Mouse (Mus musculus): ENCODE data around the gene Tmem19.

Tmem19 gene

DNA sequence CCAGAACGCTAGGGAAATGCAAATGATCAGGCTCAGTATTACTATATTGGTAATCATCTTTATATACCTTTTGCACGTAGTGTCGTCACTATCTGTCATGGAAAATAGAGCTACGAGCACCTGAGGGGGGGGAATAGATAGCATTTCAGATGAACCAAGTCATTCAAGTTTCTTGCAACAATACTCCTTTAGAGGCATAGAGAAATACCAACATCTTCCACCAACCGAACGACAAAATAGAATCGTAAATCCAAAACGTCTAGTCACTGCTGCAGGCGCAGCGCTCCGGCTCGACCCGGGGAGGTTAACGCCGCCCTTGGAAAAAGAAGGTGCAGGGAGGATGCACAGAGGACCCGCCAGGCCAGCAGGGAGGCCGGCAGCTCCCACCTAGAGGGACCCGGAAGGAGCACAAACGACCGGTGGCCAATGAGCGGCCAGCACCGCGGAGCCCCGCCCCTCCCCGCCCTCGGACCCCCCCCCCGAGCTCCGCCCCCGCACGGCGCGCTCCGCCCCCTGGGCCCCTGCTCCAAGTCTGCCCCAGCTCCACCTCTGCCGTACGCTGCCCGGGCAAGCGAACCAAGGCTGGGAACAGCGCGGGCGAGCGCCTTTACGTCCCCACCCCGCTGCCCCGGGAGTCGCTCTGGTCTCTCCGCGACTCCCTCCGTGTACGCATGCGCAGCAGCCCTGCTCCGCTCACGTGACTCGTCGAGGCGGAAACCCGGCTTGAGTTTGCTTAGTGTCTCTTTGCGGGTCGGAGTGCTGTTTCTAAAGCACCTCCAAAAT lies at the start of gene Tmem19:
Tmem19 (minus strand) TSS at position 662 of the 783 bp plus-strand sequence.
- DNase-seq, result peak; percentile 95

DNA sequence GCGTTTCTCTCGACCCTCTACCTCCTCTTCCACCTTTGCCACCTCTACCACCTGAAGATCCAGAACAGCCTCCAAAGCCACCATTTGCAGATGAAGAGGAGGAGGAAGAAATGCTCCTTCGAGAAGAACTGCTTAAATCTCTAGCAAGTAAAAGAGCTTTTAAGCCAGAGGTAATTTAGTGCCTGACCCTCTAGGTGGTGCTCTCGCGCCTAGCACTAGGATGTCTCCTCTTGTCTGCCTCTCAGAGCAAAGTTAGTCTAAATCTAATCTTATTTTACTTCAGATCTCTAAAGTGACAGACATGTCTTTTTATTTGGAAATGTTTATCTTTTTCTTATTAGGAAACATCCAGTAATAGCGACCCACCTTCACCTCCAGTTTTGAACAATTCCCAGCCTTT lies 44.1 kb upstream of the Tmem19 start:
- DNase-seq, result peak; percentile 31

GRCm38 (mm10) chr10:115391896-115392295 lies 29.6 kb upstream of the Tmem19 start:
- no peak for DNase-seq

GRCm38 (mm10) chr10:115391076-115391475 lies 28.8 kb upstream of the Tmem19 start:
- no peak for DNase-seq

- DNase-seq, result no peak
Measured at GRCm38 (mm10) chr10:115387891-115388290, 25.6 kb upstream of the Tmem19 start.

DNA sequence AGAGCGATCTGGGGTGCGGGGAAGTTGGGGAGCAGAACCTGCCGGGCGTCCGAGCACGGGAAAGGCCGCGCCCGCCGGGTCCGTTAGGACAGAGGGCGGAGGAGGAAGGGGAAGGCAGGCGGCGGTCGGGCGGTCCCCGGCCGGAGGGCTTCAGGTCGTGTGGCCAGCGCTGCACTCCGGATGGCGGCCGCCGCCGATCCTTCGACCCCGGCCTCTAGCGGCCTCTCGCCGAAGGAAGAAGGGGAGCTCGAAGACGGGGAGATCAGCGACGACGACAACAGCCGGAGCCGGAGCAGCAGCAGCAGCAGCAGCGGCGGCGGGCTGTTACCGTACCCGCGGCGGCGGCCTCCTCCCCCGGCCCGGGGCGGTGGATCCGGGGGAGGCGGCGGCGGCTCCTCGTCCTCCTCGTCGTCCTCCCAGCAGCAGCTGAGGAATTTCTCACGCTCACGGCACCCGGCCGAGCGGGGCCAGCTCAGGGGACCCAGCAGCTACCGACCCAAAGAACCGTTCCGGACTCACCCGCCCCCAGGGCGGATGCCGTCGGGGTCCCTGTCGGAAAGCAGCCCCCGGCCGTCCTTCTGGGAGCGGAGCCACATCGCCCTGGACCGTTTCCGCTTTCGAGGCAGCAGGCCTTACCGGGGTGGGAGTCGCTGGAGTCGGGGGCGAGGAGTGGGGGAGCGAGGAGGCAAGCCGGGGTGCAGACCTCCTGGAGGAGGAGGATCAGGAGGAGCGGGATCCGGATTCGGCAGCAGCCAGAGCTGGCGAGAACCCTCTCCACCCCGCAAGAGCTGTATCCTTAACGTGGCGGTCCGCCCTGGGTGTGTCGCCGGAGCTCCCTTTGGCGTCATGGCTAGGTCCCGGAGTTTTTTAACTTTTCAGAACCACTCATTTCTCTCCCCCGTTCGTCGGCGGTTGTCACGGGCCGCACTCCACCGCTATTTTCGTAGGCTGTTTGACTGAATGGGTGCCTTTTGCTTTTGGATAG lies 23.0 kb upstream of the Tmem19 start:
- peak; percentile 71 for DNase-seq

DNA sequence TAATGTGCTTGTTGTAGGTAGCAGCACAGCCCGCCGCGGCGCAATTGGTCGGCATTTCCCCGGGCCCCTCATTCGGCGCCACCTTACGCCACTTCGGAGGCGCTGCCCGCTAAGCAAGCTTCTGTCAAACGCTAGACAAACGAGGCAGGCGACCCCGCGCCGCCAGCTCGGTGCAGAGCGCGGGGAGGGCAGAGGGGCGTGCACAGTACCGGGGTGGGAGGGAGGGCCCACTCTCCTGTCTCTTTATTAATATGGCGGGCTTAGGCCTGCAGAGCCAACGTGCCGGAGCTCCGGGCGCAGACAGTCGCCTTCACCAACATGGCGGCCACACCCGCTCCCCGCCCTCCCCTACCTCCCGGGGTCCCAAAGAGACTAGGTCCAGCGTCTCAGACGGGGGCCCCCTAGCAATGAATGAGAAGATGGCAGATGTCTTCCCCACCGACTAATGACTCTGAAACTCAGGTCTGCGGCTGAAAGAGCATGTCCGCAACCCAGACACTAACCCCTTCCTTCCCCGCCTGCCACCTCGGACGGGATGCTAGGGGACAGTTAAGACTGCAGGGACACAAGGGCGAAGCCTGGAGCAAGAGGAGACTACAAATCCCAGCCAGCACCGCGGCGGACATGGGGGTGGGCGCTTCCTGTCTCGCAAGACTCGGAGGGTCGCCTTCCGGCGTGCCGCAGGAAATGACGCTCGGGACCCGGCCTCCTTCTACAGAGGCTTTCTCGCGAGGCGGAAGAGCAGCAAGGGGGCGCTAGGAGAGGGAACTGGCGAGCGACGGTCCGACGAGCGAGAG lies 22.1 kb upstream of the Tmem19 start, which contains the start of the genes Thap2 and Zfc3h1:
Thap2 (minus strand) TSS at position 223 of the 797 bp plus-strand sequence.
Zfc3h1 (plus strand) TSS at position 739 of the 797 bp plus-strand sequence.
- peak; percentile 97 for DNase-seq

GRCm38 (mm10) chr10:115383644-115384220 lies 21.4 kb upstream of the Tmem19 start:
- no peak for DNase-seq

DNA sequence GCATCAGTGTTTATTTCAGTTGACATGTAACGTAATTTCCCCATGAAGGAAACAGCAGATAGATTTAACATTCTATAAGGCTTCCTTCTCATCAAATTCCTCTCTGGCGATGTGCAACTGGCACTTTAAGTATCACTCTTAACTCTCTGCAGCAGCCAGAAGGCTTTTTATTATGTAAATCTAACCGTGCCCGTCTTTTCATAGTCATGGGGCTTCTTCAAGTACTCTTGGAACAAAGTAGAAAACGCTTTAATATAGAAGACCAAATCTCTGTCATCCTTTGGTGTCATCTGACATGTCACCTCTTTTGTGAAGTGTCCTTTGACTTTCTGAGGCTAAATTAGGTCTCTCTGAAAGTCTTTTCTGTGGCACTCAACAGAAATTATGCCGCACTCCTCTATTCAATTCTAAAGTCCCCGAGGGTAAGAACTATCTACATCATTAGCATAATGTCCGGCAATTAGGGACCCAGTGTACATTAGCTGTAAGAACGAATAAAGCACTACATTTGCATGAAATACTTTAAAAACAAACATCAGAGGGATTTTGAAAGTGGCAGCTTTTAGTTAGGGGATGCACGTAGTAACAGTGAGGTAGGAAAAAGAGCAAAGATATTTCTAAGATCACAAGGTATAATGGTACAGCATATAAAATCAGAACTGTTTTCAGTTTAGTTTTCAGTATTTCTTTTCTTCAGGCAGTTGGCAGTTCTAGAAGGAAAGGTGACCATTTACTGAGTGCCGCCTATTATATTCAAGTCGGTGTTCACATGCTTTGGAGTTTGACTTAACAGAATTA lies 20.7 kb upstream of the Tmem19 start:
- no peak for DNase-seq

DNA sequence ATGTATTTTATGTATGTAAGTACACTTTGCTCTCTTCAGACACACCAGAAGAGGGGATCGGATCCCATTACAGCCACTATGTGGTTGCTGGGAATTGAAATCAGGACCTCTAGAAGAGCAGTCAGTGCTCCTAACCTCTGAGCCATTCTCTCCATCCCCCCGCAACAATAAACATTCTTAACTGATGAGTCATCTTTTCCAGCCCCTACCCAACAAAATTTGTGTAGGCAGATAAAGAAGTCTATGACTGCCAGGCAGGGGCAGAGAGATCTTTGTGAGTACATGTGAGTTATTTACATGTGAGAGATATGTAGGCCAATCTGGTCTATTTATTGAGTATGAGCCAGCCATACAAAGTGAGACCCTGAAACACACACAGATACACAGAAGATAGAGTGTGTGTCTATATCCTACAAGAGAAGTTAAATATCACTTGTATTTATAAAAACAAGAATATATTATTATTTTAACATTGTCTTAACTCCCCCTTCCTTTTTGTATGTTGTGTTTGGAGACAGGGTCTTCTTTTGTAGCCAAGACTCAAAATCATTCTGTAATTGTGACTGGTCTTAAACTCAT lies 19.3 kb upstream of the Tmem19 start:
- no peak for DNase-seq

DNA sequence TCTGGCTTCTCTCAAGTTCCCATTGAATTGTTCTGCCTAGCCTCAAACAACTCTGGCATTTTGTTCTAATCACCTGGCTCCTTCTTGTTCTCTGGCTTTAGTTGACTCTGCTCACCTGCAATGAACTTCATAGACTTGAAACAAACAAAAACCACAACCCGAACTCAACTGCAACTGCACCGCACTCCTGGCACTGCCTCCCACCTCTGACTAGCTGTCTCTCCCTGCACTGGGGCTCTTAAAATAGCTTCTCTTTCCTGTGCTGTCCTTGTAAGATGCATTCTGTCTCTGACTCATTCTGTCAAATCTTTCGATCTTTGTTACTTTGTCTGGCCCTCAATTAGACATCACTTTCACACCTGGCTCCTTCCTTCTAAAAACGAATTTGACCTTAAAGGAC lies 850 bp upstream of the Tmem19 start:
- no peak for DNase-seq

DNA sequence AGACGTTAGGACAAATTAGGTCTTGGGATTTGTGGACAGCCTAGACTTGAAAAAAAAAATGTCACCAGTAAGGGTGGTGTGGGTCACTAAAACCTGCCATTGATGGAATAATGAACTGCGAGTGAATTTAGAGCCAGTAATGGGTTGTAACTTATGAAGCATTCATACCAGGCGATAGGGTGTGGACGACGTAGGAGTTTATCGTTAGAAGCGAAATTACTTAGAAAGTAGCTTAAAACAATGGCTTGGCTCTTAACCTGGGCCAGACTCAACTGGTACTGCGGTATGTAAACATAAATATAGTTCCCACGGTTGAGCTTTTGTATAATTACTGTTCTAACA lies 293 bp upstream of the Tmem19 start:
- DNase-seq, result no peak

- DNase-seq, result peak; percentile 69
Measured at GRCm38 (mm10) chr10:115359066-115359465, 3.2 kb downstream of the Tmem19 start.

DNA sequence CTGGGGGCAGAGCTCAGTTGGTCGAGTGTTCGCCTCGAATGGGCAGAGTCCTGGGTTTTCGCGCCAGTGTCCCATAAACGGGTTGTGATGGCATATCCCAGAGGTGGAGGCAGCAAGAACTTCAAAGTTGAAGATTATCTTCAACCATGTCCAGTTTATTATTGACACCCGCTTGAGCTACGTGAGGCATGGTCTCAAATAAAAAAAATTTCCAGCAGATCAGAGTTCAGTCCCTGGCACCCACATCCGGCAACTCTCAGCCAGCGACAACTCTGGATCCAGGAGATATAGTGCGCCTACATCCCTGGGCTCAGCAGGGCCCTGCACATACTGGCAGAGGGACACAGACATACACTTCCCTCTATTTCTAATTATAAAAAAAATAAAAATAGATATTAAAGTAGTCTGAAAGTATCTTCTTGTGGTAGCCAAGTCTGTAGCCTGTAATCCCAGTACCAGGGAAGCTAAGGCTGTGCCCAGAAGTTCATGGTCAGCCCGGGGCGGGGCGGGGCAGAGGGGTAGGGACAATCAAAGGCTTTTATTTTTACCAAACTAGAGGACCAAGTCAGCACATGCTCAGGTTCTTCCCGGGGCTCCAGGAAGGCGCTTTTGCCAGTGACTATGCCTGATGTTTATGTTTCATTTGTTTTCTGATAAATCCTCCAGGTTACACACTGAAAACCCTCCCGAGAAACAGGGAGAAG lies 3.9 kb downstream of the Tmem19 start:
- DNase-seq, result peak; percentile 33

DNA sequence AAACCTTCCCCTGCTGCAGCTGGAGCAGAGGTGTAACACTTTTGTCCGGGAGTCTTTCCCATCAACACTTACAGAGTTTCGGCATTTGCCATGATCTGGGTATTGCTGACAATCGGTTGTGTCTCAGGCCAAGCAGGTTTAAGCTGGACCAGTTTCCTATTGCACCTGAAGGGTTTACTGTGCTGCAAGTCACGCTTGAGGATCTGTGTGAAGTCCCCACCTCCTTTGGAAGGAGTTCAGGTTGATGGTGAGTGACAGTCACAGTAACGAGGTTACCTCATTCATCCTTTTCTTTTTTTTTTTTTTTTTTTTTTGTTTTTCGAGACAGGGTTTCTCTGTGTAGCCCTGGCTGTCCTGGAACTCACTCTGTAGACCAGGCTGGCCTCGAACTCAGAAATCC lies 6.2 kb downstream of the Tmem19 start:
- DNase-seq, result no peak

- no peak for DNase-seq
Measured at GRCm38 (mm10) chr10:115355016-115355415, 7.3 kb downstream of the Tmem19 start.

- DNase-seq, result no peak
Measured at GRCm38 (mm10) chr10:115354553-115354952, 7.7 kb downstream of the Tmem19 start.

GRCm38 (mm10) chr10:115350810-115351397 lies 11.4 kb downstream of the Tmem19 start:
- DNase-seq, result no peak

GRCm38 (mm10) chr10:115349509-115349908 lies 12.8 kb downstream of the Tmem19 start:
- DNase-seq, result peak; percentile 53

GRCm38 (mm10) chr10:115349029-115349428 lies 13.3 kb downstream of the Tmem19 start:
- DNase-seq, result peak; percentile 25

All from kidney, adult 18-20 months (tissue).